Mouse (Mus musculus) gastrocnemius, postnatal 10 days (tissue): ENCODE results near the gene 4933415A04Rik. TPM values are rescaled to one million over a fixed set of nuclear protein-coding genes. Genes with fewer than 3 reads are reported as not detected.

Experiments used
- DNase-seq: peaks from one replicate; pipeline ENCODE4 v3.0.0; 2021; ENCODE audit warnings: mixed read lengths
- total RNA-seq, 2 experiments: library from RNA; stranded (reverse); gene quantifications; 2 replicates each; pipeline ENCODE4 v1.2.3; 2021

Gene 4933415A04Rik
- total RNA-seq, 2 experiments from 2014 or later: 0.26 to 0.45 TPM

GRCm38 (mm10) chr11:43632566-43632965, 45.7 kb downstream of the 4933415A04Rik start:
- no peak for DNase-seq

GRCm38 (mm10) chr11:43633165-43633564, 46.3 kb downstream of the 4933415A04Rik start:
- DNase-seq: no peak

GRCm38 (mm10) chr11:43633658-43634401, 47.0 kb downstream of the 4933415A04Rik start:
- DNase-seq: peak; percentile 46

- no peak for DNase-seq
These were observed 49.9 kb downstream of the 4933415A04Rik start for GRCm38 (mm10) chr11:43636761-43637160.

- no peak for DNase-seq
These were observed 51.6 kb downstream of the 4933415A04Rik start for GRCm38 (mm10) chr11:43638486-43638885.

Other genes starting within 250 kb of the 4933415A04Rik start
- 10 to 100 TPM; 21.9 to 23.3 TPM for gene Pttg1, start 160.8 kb upstream of the 4933415A04Rik start, total RNA-seq
- gene Slu7, start 153.3 kb upstream of the 4933415A04Rik start, total RNA-seq: 10 to 100 TPM; 28.9 to 31.5 TPM
- gene C1qtnf2, start 112.8 kb upstream of the 4933415A04Rik start, total RNA-seq: 10 to 100 TPM; 27.9 to 31.1 TPM
- gene Ccnjl, start 58.3 kb upstream of the 4933415A04Rik start, total RNA-seq: 1 to 10 TPM; 1.0 to 1.3 TPM
- not detected for gene Fabp6, start 14.5 kb downstream of the 4933415A04Rik start, total RNA-seq
- gene Pwwp2a, start 95.0 kb downstream of the 4933415A04Rik start, total RNA-seq: 10 to 100 TPM; 21.0 to 25.7 TPM
- gene Ttc1, start 161.0 kb downstream of the 4933415A04Rik start, total RNA-seq: 10 to 100 TPM; 43.5 to 46.9 TPM